Mouse (Mus musculus): ENCODE data around the gene Ece1. TPM values are rescaled to one million over a fixed set of nuclear protein-coding genes. Genes with fewer than 3 reads are reported as not detected.
A peak's percentile ranks its signal among the peaks of the same experiment; 100 is the strongest.

The Ece1 gene
- polyA plus RNA-seq, 1 experiment from 2014 or later: 22.9 TPM

- H3K27ac ChIP-seq (replicated peaks): peak overlapping the region; percentile 36; the same call in 1 of the 2 replicates
- H3K36me3 ChIP-seq (ENCODE audit: control insufficient read depth, insufficient read depth, low read length): peaks cover 16% of the 10 kb centered on the region
- H3K9ac ChIP-seq (ENCODE audit: low read length): no peak overlapping the region
- no peak for TF ChIP-seq EP300 (optimal IDR thresholded peaks at IDR 0.05)
- TF ChIP-seq CTCF (IDR thresholded peaks at IDR 0.05; ENCODE audit: low read depth): no peak
- no peaks in the 10 kb centered on the region for H3K27me3 ChIP-seq (ENCODE audit: control insufficient read depth, insufficient read depth, low read length)
- WGBS: 48% methylated on average over 6 of the region's 6 CpGs
- ATAC-seq (ENCODE audit: low FRiP score, low TSS enrichment) (no peak), DNase-seq (ENCODE audit: low spot score) (no peak)
- H3K9me3 ChIP-seq (ENCODE audit: control insufficient read depth, low read length): no peaks in the 10 kb centered on the region
- no peak overlapping the region for H3K4me2 ChIP-seq (replicated peaks; ENCODE audit: low read depth)
- no peak overlapping the region for H3K4me3 ChIP-seq (ENCODE audit: low read depth, low read length)
- H3K4me1 ChIP-seq (replicated peaks; ENCODE audit: control insufficient read depth, insufficient read depth): peaks cover 21% of the 10 kb centered on the region
Measured at GRCm38 (mm10) chr4:137932554-137933178, 70.6 kb downstream of the Ece1 start.

DNA sequence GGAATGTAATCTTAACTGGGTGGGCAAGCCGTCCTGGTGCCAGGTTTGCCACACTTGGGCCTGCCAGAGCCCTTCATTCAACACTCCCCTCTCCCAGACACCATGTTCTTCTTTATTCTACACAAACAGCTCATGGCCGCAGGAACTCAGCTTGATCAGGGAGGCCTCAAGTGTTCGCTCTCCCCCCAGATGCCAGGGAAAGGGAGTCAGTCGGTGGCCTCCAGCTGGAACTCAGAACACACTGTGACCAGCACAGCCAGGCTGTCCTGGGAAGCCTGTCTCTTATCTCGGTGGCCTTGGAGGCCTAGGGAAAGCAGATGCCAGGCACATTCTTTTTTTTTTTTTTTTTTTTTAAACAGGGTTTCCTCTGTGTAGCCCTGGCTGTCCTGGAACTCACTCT lies 71.3 kb downstream of the Ece1 start:
- peak overlapping the region; percentile 41; the same call in 1 of the 2 replicates for H3K27ac ChIP-seq (replicated peaks)
- H3K27me3 ChIP-seq (ENCODE audit: control insufficient read depth, insufficient read depth, low read length): no peaks in the 10 kb centered on the region
- H3K9me3 ChIP-seq (ENCODE audit: control insufficient read depth, low read length): no peaks in the 10 kb centered on the region
- no peak overlapping the region for H3K9ac ChIP-seq (ENCODE audit: low read length)
- 62% methylated on average over 5 of the region's 5 CpGs for WGBS
- peaks cover 21% of the 10 kb centered on the region for H3K4me1 ChIP-seq (replicated peaks; ENCODE audit: control insufficient read depth, insufficient read depth)
- ATAC-seq (ENCODE audit: low FRiP score, low TSS enrichment) (no peak), DNase-seq (ENCODE audit: low spot score) (no peak)
- H3K4me3 ChIP-seq (ENCODE audit: low read depth, low read length): no peak overlapping the region
- no peak overlapping the region for H3K4me2 ChIP-seq (replicated peaks; ENCODE audit: low read depth)
- no peak for TF ChIP-seq CTCF (IDR thresholded peaks at IDR 0.05; ENCODE audit: low read depth)
- no peak for TF ChIP-seq EP300 (optimal IDR thresholded peaks at IDR 0.05)
- peaks cover 15% of the 10 kb centered on the region for H3K36me3 ChIP-seq (ENCODE audit: control insufficient read depth, insufficient read depth, low read length)

DNA sequence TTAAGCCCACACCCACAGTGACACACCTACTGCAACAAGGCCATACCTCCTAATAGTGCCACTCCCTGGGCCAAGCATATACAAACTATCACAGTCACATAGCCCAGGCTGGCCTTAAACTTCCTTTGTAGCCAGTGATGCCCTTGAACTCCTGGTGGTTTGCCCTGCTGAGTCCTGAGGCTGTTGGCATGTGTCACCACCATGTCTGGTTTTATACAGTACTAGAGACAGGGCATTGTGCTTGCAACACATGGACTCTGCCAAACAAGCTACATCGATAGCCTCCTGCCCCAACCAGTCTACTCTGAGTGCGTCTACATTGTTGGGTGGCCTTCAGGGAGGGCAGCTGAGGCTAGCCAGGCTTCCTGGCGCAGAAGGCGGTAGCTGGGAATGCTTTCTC lies 74.1 kb downstream of the Ece1 start:
- Histone ChIP-seq H3K36me3 (ENCODE audit: control insufficient read depth, insufficient read depth, low read length) (peaks cover 25% of the 10 kb centered on the region), H3K9ac (ENCODE audit: low read length) (no peak overlapping the region), H3K4me1 (replicated peaks; ENCODE audit: control insufficient read depth, insufficient read depth) (peaks cover 8% of the 10 kb centered on the region; the same call in 1 of the 2 replicates), H3K4me2 (replicated peaks; ENCODE audit: low read depth) (no peak overlapping the region), H3K27me3 (ENCODE audit: control insufficient read depth, insufficient read depth, low read length) (no peaks in the 10 kb centered on the region), H3K27ac (replicated peaks) (no peak overlapping the region), H3K9me3 (ENCODE audit: control insufficient read depth, low read length) (no peaks in the 10 kb centered on the region), H3K4me3 (ENCODE audit: low read depth, low read length) (no peak overlapping the region)
- WGBS: 85% methylated on average over 4 of the region's 4 CpGs
- ATAC-seq (ENCODE audit: low FRiP score, low TSS enrichment) (no peak), DNase-seq (ENCODE audit: low spot score) (no peak)
- TF ChIP-seq CTCF (IDR thresholded peaks at IDR 0.05; ENCODE audit: low read depth) (no peak), EP300 (optimal IDR thresholded peaks at IDR 0.05) (no peak)

DNA sequence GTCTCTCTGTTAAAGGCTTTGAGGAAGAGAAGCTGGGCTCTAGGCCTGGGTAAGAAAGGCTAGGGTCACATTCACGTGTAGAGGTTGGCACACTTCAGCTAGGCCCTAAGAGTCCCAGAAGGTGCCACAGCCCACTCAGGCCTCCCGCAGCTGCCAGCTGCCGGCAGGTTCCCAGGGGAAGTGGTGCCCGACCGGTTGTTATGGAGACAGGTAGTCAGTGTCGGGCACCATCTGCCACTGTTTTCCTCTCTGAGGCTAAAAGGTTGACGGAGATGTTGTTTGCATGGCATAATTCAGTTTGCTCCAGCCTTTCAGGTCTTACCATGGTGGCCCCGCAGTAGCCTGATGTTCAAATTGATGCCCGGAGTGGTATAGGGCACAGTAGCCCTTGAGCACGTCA lies 78.0 kb downstream of the Ece1 start:
- Histone ChIP-seq H3K36me3 (ENCODE audit: control insufficient read depth, insufficient read depth, low read length) (peaks cover 32% of the 10 kb centered on the region), H3K9me3 (ENCODE audit: control insufficient read depth, low read length) (no peaks in the 10 kb centered on the region), H3K4me1 (replicated peaks; ENCODE audit: control insufficient read depth, insufficient read depth) (no peaks in the 10 kb centered on the region), H3K27me3 (ENCODE audit: control insufficient read depth, insufficient read depth, low read length) (no peaks in the 10 kb centered on the region), H3K4me3 (ENCODE audit: low read depth, low read length) (no peak overlapping the region), H3K4me2 (replicated peaks; ENCODE audit: low read depth) (no peak overlapping the region), H3K9ac (ENCODE audit: low read length) (no peak overlapping the region), H3K27ac (replicated peaks) (no peak overlapping the region)
- no peak for DNase-seq (ENCODE audit: low spot score)
- TF ChIP-seq EP300 (optimal IDR thresholded peaks at IDR 0.05) (no peak), CTCF (IDR thresholded peaks at IDR 0.05; ENCODE audit: low read depth) (no peak)
- ATAC-seq (ENCODE audit: low FRiP score, low TSS enrichment): no peak
- 88% methylated on average over 10 of the region's 10 CpGs for WGBS

- no peak overlapping the region for H3K4me3 ChIP-seq (ENCODE audit: low read depth, low read length)
- TF ChIP-seq CTCF (IDR thresholded peaks at IDR 0.05; ENCODE audit: low read depth) (peak; percentile 11; the same call in 1 of the 2 replicates), EP300 (optimal IDR thresholded peaks at IDR 0.05) (no peak)
- no peaks in the 10 kb centered on the region for H3K9me3 ChIP-seq (ENCODE audit: control insufficient read depth, low read length)
- 90% methylated on average over 12 of the region's 12 CpGs for WGBS
- H3K4me1 ChIP-seq (replicated peaks; ENCODE audit: control insufficient read depth, insufficient read depth): no peaks in the 10 kb centered on the region
- no peak overlapping the region for H3K27ac ChIP-seq (replicated peaks)
- H3K4me2 ChIP-seq (replicated peaks; ENCODE audit: low read depth): no peak overlapping the region
- ATAC-seq (ENCODE audit: low FRiP score, low TSS enrichment) (no peak; the same call in 1 of the 2 replicates), DNase-seq (ENCODE audit: low spot score) (no peak)
- no peaks in the 10 kb centered on the region for H3K27me3 ChIP-seq (ENCODE audit: control insufficient read depth, insufficient read depth, low read length)
- no peak overlapping the region for H3K9ac ChIP-seq (ENCODE audit: low read length)
- H3K36me3 ChIP-seq (ENCODE audit: control insufficient read depth, insufficient read depth, low read length): peaks cover 35% of the 10 kb centered on the region
Measured at GRCm38 (mm10) chr4:137941131-137941844, 79.3 kb downstream of the Ece1 start.

All from stomach, postnatal 0 days (tissue).